Comparison of ENCODE assay signal across 25 mouse cellular contexts in genomic region chr10:63135680-63136079, GRCm38 (mm10). TPM values are rescaled to one million over a fixed set of nuclear protein-coding genes. Genes with fewer than 3 reads are reported as not detected.
DNase-seq lines count a peak whose midpoint lies in the region; ATAC-seq and TF ChIP-seq lines count a peak whose summit lies in the region.
"Had no signal": no experiment of that assay in that cellular context is flagged by ENCODE, and none has a peak within 500 bp of the region (broad histone marks: within the 10 kb centered on the region; RNA-seq: fewer than 3 reads in every experiment).

No protein-coding gene starts in this region.

- H3K36me3 ChIP-seq in E14TG2a.4 (ENCODE audit: insufficient read depth, low read length): no peaks in the 10 kb centered on the region
- H3K36me3 ChIP-seq: embryonic facial prominence, embryonic 10.5 days; hindbrain, embryonic 12.5 days had no signal

- H3K4me3 ChIP-seq in E14TG2a.4 (replicated peaks; ENCODE audit: low read length): peak overlapping the region; percentile 49
- H3K4me3 ChIP-seq: embryonic facial prominence, embryonic 10.5 days; heart, adult 2 months; heart, embryonic 13.5 days; hindbrain, embryonic 12.5 days had no signal

- H3K27me3 ChIP-seq in E14TG2a.4 (ENCODE audit: insufficient read depth, low read length): peaks cover 18% of the 10 kb centered on the region
- H3K27me3 ChIP-seq: hindbrain, embryonic 12.5 days had no signal

- peak; percentile 25; the same call in 1 of the 2 replicates for TF ChIP-seq CTCF in E14TG2a.4 (conservative IDR thresholded peaks at IDR 0.05; ENCODE audit: low read length)

- peaks cover 7% of the 10 kb centered on the region for H3K9me3 ChIP-seq in E14TG2a.4 (ENCODE audit: low read length)
- H3K9me3 ChIP-seq: embryonic facial prominence, embryonic 10.5 days; heart, embryonic 13.5 days; hindbrain, embryonic 12.5 days had no signal

- DNase-seq in frontal cortex, postnatal 25 days (ENCODE audit: low spot score in 2 of 2): no peak
- DNase-seq in left cerebral cortex, adult 18-20 months (ENCODE audit: low spot score in 2 of 2): peak; percentile 10 to 20
- DNase-seq in left cerebral cortex, adult 9 months (ENCODE audit: low spot score in 2 of 2): no peak
- peak; percentile 45 for DNase-seq in WW6 (ENCODE audit: low read depth, low spot score)
- DNase-seq in adrenal gland, postnatal 25 days: no peak
- DNase-seq in ovary, postnatal 14 days (ENCODE audit: low spot score): no peak
- DNase-seq: adrenal gland, postnatal 14 days; B cell, adult 2 months; cerebellum, adult 2 months; cerebellum, postnatal 10 days; gastrocnemius, postnatal 10 days; heart, adult 2 months; heart, postnatal 4 days had no signal

- peaks cover 13% of the 10 kb centered on the region for H3K4me1 ChIP-seq in E14TG2a.4 (replicated peaks; ENCODE audit: low read depth, low read length)
- H3K4me1 ChIP-seq: embryonic facial prominence, embryonic 10.5 days; heart, embryonic 13.5 days; hindbrain, embryonic 12.5 days had no signal

- ATAC-seq in frontal cortex, adult (ENCODE audit: low TSS enrichment): peak; percentile 92
- ATAC-seq: activated CD4-positive, CD25-positive, alpha-beta regulatory T cell, adult 4 months; CD4-positive, CD25-positive, alpha-beta regulatory T cell, adult 4 months; forebrain, embryonic 14.5 days; hindbrain, embryonic 16.5 days had no signal

RNA-seq across cellular contexts. Expression of gene Atoh7, which starts 36.2 kb away (rescaled TPM):
- 1 to 10 TPM; 2.2 to 3.8 TPM for total RNA-seq in left cerebral cortex, adult 18-20 months (2021)
- total RNA-seq in adrenal gland, postnatal 25 days (2021): not detected in 2 replicates
- total RNA-seq: adrenal gland, adult 18-20 months; adrenal gland, postnatal 14 days; ES-E14; gastrocnemius, postnatal 4 days; heart, adult 2 months; heart, postnatal 4 days had no signal

Comparison
In these comparisons a context has a peak if more than half of its experiments do, and no peak if none do; other contexts are left out.
1. DNase-seq: peak in left cerebral cortex, adult 18-20 months (2 of 2) and WW6 (single experiment); none in frontal cortex, postnatal 25 days (0 of 2), left cerebral cortex, adult 9 months (0 of 2), adrenal gland, postnatal 25 days (single experiment) and ovary, postnatal 14 days (single experiment).